Mouse (Mus musculus): ENCODE measurements around the gene Etaa1. TPM values are rescaled to one million over a fixed set of nuclear protein-coding genes. Genes with fewer than 3 reads are reported as not detected.
"Not testable (repeated sequence)": the region's sequence is repeated elsewhere in the genome, so short reads cannot be mapped to it uniquely, and the experiment has no call there.

Gene Etaa1
- polyA plus RNA-seq, 1 experiment from 2014 or later, result 9.3 TPM

DNA sequence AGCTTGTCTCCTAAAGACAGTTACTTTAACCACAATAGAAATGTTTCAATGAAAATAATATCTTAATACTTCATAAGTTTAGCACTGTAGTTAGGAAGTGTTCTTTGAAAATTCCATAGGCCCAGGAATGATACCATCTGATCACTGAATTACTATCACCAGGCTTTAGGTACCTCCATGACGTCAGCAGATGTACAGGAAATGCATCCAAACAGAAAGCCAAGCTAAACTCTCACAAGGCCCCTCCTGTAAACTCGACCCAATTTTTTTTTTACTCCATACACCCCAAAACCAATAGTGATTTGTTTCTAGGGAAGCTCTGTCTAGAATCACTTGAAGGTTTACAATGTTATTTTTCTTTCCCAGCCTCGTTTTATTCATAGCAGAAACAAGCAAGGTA, 884 bp downstream of the Etaa1 start:
- no peak for ATAC-seq (replicated peaks; ENCODE audit: low FRiP score, low read depth)
- Histone ChIP-seq H3K9me3 (replicated peaks; ENCODE audit: low read length) (no peaks in the 10 kb centered on the region), H3K4me1 (replicated peaks; ENCODE audit: insufficient read depth, low read length) (no peaks in the 10 kb centered on the region), H3K27ac (peak overlapping the region; percentile 98), H3K4me3 (replicated peaks; ENCODE audit: low read depth, low read length) (peak overlapping the region; percentile 96), H3K27me3 (ENCODE audit: insufficient read depth, low read length) (no peaks in the 10 kb centered on the region), H3K4me2 (ENCODE audit: low read length) (peak overlapping the region; percentile 72), H3K9ac (ENCODE audit: low read depth, low read length) (peak overlapping the region; percentile 98), H3K36me3 (ENCODE audit: insufficient read depth, low read length) (peaks cover 10% of the 10 kb centered on the region; the same call in 1 of the 2 replicates)
- no peak for TF ChIP-seq CTCF (IDR thresholded peaks at IDR 0.05; ENCODE audit: low read depth)
- WGBS, result 0% methylated on average over 3 of the region's 3 CpGs
- DNase-seq (ENCODE audit: low spot score), result peak; percentile 18

DNA sequence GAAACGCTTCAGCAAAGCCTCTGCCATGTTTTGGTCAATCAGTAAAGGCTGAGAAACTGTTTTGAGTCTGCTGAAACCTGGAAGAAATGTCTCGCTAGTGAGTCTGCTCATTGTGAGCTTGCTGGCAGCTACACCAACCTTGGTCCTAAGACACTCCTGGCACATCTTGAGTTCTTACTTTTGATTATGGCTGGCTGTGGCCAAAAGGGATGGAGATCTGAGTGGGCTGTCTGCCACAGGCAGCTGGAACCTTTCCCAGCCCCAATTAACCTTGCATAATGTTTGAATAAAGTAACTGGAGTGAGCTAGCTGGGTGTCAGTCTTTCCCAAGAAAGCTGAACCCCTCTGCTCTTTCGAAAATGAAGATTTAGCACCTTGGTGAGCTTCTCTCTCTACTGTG, 2.3 kb downstream of the Etaa1 start:
- Histone ChIP-seq H3K4me3 (replicated peaks; ENCODE audit: low read depth, low read length) (no peak overlapping the region), H3K4me2 (ENCODE audit: low read length) (no peak overlapping the region), H3K9me3 (replicated peaks; ENCODE audit: low read length) (no peaks in the 10 kb centered on the region), H3K27me3 (ENCODE audit: insufficient read depth, low read length) (no peaks in the 10 kb centered on the region), H3K4me1 (replicated peaks; ENCODE audit: insufficient read depth, low read length) (no peaks in the 10 kb centered on the region), H3K27ac (no peak overlapping the region), H3K9ac (ENCODE audit: low read depth, low read length) (no peak overlapping the region), H3K36me3 (ENCODE audit: insufficient read depth, low read length) (peaks cover 21% of the 10 kb centered on the region)
- DNase-seq (ENCODE audit: low spot score) (no peak), ATAC-seq (replicated peaks; ENCODE audit: low FRiP score, low read depth) (no peak)
- TF ChIP-seq CTCF (IDR thresholded peaks at IDR 0.05; ENCODE audit: low read depth), result no peak
- WGBS, result 83% methylated on average over 3 of the region's 3 CpGs

DNA sequence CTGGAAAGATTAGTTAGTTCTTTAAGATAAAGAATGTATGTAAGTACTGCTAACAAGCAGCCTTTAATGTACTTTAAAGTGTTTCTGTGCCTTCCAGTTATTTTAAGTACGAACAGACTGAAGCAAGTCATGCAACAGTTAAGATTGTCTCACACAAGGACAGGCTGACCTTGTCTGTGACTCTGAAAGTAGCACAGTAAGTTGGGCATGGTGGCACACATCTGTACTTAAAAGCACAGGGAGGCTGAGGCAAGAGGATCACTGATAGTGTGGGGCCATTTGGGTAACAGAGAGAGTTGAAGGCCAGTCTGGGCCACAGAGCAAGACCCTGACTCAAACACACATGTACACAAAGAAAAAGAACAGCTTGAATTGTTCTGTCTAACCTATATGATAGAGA, 14.5 kb downstream of the Etaa1 start:
- Histone ChIP-seq H3K4me3 (replicated peaks; ENCODE audit: low read depth, low read length) (no peak overlapping the region), H3K27me3 (ENCODE audit: insufficient read depth, low read length) (no peaks in the 10 kb centered on the region), H3K9me3 (replicated peaks; ENCODE audit: low read length) (no peaks in the 10 kb centered on the region), H3K4me1 (replicated peaks; ENCODE audit: insufficient read depth, low read length) (no peaks in the 10 kb centered on the region), H3K4me2 (ENCODE audit: low read length) (no peak overlapping the region), H3K27ac (no peak overlapping the region), H3K36me3 (ENCODE audit: insufficient read depth, low read length) (peaks cover 5% of the 10 kb centered on the region; the same call in 1 of the 2 replicates), H3K9ac (ENCODE audit: low read depth, low read length) (no peak overlapping the region)
- DNase-seq (ENCODE audit: low spot score) (no peak), ATAC-seq (replicated peaks; ENCODE audit: low FRiP score, low read depth) (no peak)
- WGBS, result 95% methylated on average over 1 of the region's 1 CpGs
- TF ChIP-seq CTCF (IDR thresholded peaks at IDR 0.05; ENCODE audit: low read depth), result no peak

DNA sequence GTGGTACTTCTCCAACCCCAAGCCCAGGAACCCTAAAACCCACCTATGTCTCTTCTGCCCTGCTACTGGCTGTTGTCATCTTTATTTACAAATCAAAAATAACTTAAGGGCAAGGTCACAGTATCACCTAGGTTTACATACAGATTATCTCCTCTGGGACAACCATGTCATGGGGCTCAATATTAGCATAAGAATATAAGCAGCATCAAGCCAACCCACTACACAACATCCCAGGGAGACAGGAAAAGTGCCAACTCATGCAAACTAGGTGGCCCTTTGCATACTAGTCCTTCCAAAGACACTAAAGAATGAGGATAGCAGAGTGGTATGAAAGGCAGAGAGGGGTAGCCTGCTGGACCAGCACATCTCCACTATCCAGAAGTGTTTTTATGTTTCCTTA, 15.7 kb downstream of the Etaa1 start:
- no peak for ATAC-seq (replicated peaks; ENCODE audit: low FRiP score, low read depth)
- DNase-seq (ENCODE audit: low spot score), result no peak
- H3K9me3 ChIP-seq (replicated peaks; ENCODE audit: low read length), result no peaks in the 10 kb centered on the region
- no peak overlapping the region for H3K27ac ChIP-seq
- H3K9ac ChIP-seq (ENCODE audit: low read depth, low read length), result no peak overlapping the region
- no peak overlapping the region for H3K4me3 ChIP-seq (replicated peaks; ENCODE audit: low read depth, low read length)
- no peak overlapping the region for H3K4me2 ChIP-seq (ENCODE audit: low read length)
- no peaks in the 10 kb centered on the region for H3K27me3 ChIP-seq (ENCODE audit: insufficient read depth, low read length)
- H3K36me3 ChIP-seq (ENCODE audit: insufficient read depth, low read length), result peaks cover 5% of the 10 kb centered on the region; the same call in 1 of the 2 replicates
- H3K4me1 ChIP-seq (replicated peaks; ENCODE audit: insufficient read depth, low read length), result no peaks in the 10 kb centered on the region
- no peak for TF ChIP-seq CTCF (IDR thresholded peaks at IDR 0.05; ENCODE audit: low read depth)

DNA sequence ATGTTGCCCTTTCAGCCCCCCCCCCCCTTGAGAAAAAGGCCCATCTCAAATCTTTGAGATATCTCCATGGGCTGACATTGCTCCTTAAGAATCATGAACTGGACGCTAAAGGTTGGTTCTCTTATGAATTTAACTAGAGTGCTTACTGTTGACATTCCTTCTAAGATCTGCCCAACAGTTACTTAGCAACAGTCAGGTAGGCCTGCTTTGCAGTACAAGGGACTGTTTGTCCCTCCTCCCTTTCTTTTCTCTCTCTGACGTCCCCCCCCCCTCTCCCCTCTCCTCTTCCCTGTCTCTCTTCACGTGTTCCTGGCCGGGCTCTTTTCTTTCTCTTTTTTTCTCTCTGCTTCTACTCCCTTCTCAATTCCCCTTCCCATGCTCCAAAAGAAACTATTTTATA, 35.8 kb downstream of the Etaa1 start:
- DNase-seq (ENCODE audit: low spot score) (no peak), ATAC-seq (replicated peaks; ENCODE audit: low FRiP score, low read depth) (no peak)
- Histone ChIP-seq H3K9ac (ENCODE audit: low read depth, low read length) (no peak overlapping the region), H3K4me2 (ENCODE audit: low read length) (no peak overlapping the region), H3K27ac (no peak overlapping the region), H3K36me3 (ENCODE audit: insufficient read depth, low read length) (no peaks in the 10 kb centered on the region), H3K27me3 (ENCODE audit: insufficient read depth, low read length) (no peaks in the 10 kb centered on the region), H3K4me3 (replicated peaks; ENCODE audit: low read depth, low read length) (no peak overlapping the region), H3K4me1 (replicated peaks; ENCODE audit: insufficient read depth, low read length) (no peaks in the 10 kb centered on the region), H3K9me3 (replicated peaks; ENCODE audit: low read length) (no peaks in the 10 kb centered on the region)
- 75% methylated on average over 4 of the region's 4 CpGs for WGBS
- no peak for TF ChIP-seq CTCF (IDR thresholded peaks at IDR 0.05; ENCODE audit: low read depth)

DNA sequence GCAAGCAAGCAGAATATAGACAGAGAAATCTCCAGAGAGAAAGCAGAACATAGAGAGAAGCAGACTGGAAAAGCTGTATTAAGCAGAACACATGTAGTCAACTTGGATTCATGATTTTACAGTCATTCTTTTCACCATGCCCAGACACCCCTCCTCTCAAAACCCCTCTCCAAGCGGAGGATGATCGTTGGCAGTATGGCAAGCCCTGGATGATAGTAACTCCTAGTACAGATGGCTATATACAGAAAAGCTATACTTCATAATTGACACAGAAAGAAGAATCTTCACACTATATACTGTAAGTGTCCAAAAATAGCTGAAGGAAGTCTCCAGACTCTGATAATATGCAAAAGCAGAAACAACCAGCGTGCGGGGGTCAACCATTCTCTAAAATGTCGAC, 36.6 kb downstream of the Etaa1 start:
- Histone ChIP-seq H3K9me3 (replicated peaks; ENCODE audit: low read length) (no peaks in the 10 kb centered on the region), H3K9ac (ENCODE audit: low read depth, low read length) (no peak overlapping the region), H3K27ac (no peak overlapping the region), H3K4me2 (ENCODE audit: low read length) (no peak overlapping the region), H3K4me3 (replicated peaks; ENCODE audit: low read depth, low read length) (no peak overlapping the region), H3K27me3 (ENCODE audit: insufficient read depth, low read length) (no peaks in the 10 kb centered on the region), H3K4me1 (replicated peaks; ENCODE audit: insufficient read depth, low read length) (no peaks in the 10 kb centered on the region), H3K36me3 (ENCODE audit: insufficient read depth, low read length) (no peaks in the 10 kb centered on the region)
- DNase-seq (ENCODE audit: low spot score) (no peak), ATAC-seq (replicated peaks; ENCODE audit: low FRiP score, low read depth) (no peak)
- no peak for TF ChIP-seq CTCF (IDR thresholded peaks at IDR 0.05; ENCODE audit: low read depth)
- 82% methylated on average over 5 of the region's 5 CpGs for WGBS

DNA sequence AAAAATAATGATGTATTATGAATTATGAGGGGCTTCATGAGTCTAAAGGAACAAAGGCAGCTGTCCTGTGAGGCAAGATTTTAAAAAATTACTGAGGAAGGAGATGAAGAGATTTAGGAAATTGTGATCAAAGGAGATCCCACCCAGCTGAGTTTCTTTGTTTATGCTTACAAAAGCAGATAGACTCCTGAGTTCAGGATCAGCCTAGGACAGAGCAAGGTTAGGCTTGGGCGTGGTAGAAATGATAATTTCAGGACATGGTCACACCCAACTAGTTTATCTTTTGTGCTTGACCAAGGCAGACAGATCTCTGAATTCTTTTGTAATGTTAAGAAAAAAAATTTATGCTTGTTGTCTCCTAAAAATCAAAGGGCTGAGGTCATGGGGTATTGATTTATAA, 37.2 kb downstream of the Etaa1 start:
- no peak for DNase-seq (ENCODE audit: low spot score)
- no peaks in the 10 kb centered on the region for H3K4me1 ChIP-seq (replicated peaks; ENCODE audit: insufficient read depth, low read length)
- H3K27me3 ChIP-seq (ENCODE audit: insufficient read depth, low read length), result no peaks in the 10 kb centered on the region
- H3K9ac ChIP-seq (ENCODE audit: low read depth, low read length), result no peak overlapping the region
- no peak overlapping the region for H3K27ac ChIP-seq
- no peak overlapping the region for H3K4me2 ChIP-seq (ENCODE audit: low read length)
- WGBS, result 84% methylated on average over 1 of the region's 1 CpGs
- H3K36me3 ChIP-seq (ENCODE audit: insufficient read depth, low read length), result no peaks in the 10 kb centered on the region
- ATAC-seq (replicated peaks; ENCODE audit: low FRiP score, low read depth), result no peak
- no peak overlapping the region for H3K4me3 ChIP-seq (replicated peaks; ENCODE audit: low read depth, low read length)
- no peaks in the 10 kb centered on the region for H3K9me3 ChIP-seq (replicated peaks; ENCODE audit: low read length)
- TF ChIP-seq CTCF (IDR thresholded peaks at IDR 0.05; ENCODE audit: low read depth), result no peak

DNA sequence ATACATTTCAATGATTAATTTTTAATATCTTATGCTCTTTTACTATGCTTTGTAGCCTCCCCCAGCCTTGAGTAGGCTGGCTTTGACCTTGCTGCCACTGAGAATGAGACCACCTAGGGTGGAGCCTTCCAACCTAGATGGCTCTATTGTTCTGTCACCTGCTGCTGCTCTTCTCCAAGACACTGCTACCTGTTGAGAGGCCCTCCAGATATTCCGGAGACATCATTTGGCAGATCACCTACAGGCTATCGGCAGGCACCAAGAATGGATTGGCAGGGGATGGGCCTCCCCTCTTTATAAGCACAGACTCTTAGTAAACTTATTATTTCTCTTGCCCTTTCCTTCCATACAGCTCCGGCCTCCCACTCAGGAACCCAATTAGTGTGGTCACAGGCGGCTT, 52.7 kb downstream of the Etaa1 start:
- WGBS, result 92% methylated on average over 4 of the region's 4 CpGs
- not testable (repeated sequence) for H3K4me1 ChIP-seq (replicated peaks; ENCODE audit: insufficient read depth, low read length); DNase-seq (ENCODE audit: low spot score)

More for the DNA sequence above, 52.7 kb downstream of the Etaa1 start:
- not testable (repeated sequence) for H3K4me2 ChIP-seq (ENCODE audit: low read length); H3K9me3 ChIP-seq (replicated peaks; ENCODE audit: low read length); H3K27ac ChIP-seq; H3K27me3 ChIP-seq (ENCODE audit: insufficient read depth, low read length); H3K36me3 ChIP-seq (ENCODE audit: insufficient read depth, low read length); ATAC-seq (replicated peaks; ENCODE audit: low FRiP score, low read depth); H3K4me3 ChIP-seq (replicated peaks; ENCODE audit: low read depth, low read length); H3K9ac ChIP-seq (ENCODE audit: low read depth, low read length)
